Mouse (Mus musculus): ENCODE data around the gene Iqcf5. TPM values are rescaled to one million over a fixed set of nuclear protein-coding genes. Genes with fewer than 3 reads are reported as not detected.

The Iqcf5 gene
- polyA plus RNA-seq, 1 experiment: not detected

GRCm38 (mm10) chr9:106561531-106561930 lies 47.2 kb downstream of the Iqcf5 start, which contains the start of gene Iqcf3:
TSS of gene Iqcf3 (minus strand) at chr9:106561631.
- TF ChIP-seq POLR2A (IDR thresholded peaks at IDR 0.05; ENCODE audit: low read depth, low read length) (no peak), CTCF (IDR thresholded peaks at IDR 0.05; ENCODE audit: borderline replicate concordance, insufficient read depth, low read length) (no peak)
- no peaks in the 10 kb centered on the region for H3K4me1 ChIP-seq (ENCODE audit: control insufficient read depth, insufficient read depth, low read length)
- no peak within 1 kb of the TSS for H3K4me3 ChIP-seq (ENCODE audit: insufficient read depth, low read length)
- H3K27ac ChIP-seq (ENCODE audit: insufficient read depth, low read length): no peak within 1 kb of the TSS

- Histone ChIP-seq H3K4me1 (ENCODE audit: control insufficient read depth, insufficient read depth, low read length) (no peaks in the 10 kb centered on the region), H3K27ac (ENCODE audit: insufficient read depth, low read length) (no peak overlapping the region), H3K4me3 (ENCODE audit: insufficient read depth, low read length) (no peak overlapping the region)
- TF ChIP-seq CTCF (IDR thresholded peaks at IDR 0.05; ENCODE audit: borderline replicate concordance, insufficient read depth, low read length): no peak
- TF ChIP-seq POLR2A (IDR thresholded peaks at IDR 0.05; ENCODE audit: low read depth, low read length): no peak
Observed at GRCm38 (mm10) chr9:106562291-106562690, 47.9 kb downstream of the Iqcf5 start.

GRCm38 (mm10) chr9:106564025-106564424 lies 49.7 kb downstream of the Iqcf5 start:
- H3K27ac ChIP-seq (ENCODE audit: insufficient read depth, low read length): no peak overlapping the region
- H3K4me3 ChIP-seq (ENCODE audit: insufficient read depth, low read length): no peak overlapping the region
- TF ChIP-seq POLR2A (IDR thresholded peaks at IDR 0.05; ENCODE audit: low read depth, low read length): no peak
- no peak for TF ChIP-seq CTCF (IDR thresholded peaks at IDR 0.05; ENCODE audit: borderline replicate concordance, insufficient read depth, low read length)
- H3K4me1 ChIP-seq (ENCODE audit: control insufficient read depth, insufficient read depth, low read length): no peaks in the 10 kb centered on the region

Other genes with a start within 250 kb of the Iqcf5 start
- gene Poc1a, start 233.5 kb upstream of the Iqcf5 start, polyA plus RNA-seq (2011; ENCODE audit: insufficient read length, low read depth, missing spikeins): 9.4 and 12.0 TPM in 2 replicates
- 63.0 and 67.2 TPM in 2 replicates for gene Dusp7, start 145.9 kb upstream of the Iqcf5 start, polyA plus RNA-seq (2011; ENCODE audit: insufficient read length, low read depth, missing spikeins)
- gene Rpl29, start 85.1 kb upstream of the Iqcf5 start, polyA plus RNA-seq (2011; ENCODE audit: insufficient read length, low read depth, missing spikeins): 346 and 369 TPM in 2 replicates
- 14.9 and 16.0 TPM in 2 replicates for gene Acy1, start 76.3 kb upstream of the Iqcf5 start, polyA plus RNA-seq (2011; ENCODE audit: insufficient read length, low read depth, missing spikeins)
- 16.4 and 16.8 TPM in 2 replicates for gene Abhd14b, start 67.1 kb upstream of the Iqcf5 start, polyA plus RNA-seq (2011; ENCODE audit: insufficient read length, low read depth, missing spikeins)
- 29.7 and 31.3 TPM in 2 replicates for gene Abhd14a, start 66.9 kb upstream of the Iqcf5 start, polyA plus RNA-seq (2011; ENCODE audit: insufficient read length, low read depth, missing spikeins)
- gene Pcbp4, start 61.3 kb upstream of the Iqcf5 start, polyA plus RNA-seq (2011; ENCODE audit: insufficient read length, low read depth, missing spikeins): 115 and 119 TPM in 2 replicates
- gene Gpr62, start 48.6 kb upstream of the Iqcf5 start, polyA plus RNA-seq (2011; ENCODE audit: insufficient read length, low read depth, missing spikeins): not detected in 2 replicates
- 28.0 and 34.8 TPM in 2 replicates for gene Rrp9, start 38.6 kb upstream of the Iqcf5 start, polyA plus RNA-seq (2011; ENCODE audit: insufficient read length, low read depth, missing spikeins)
- 99.0 and 131 TPM in 2 replicates for gene Parp3, start 37.6 kb upstream of the Iqcf5 start, polyA plus RNA-seq (2011; ENCODE audit: insufficient read length, low read depth, missing spikeins)
- not detected in 2 replicates for gene Iqcf1, start 14.6 kb upstream of the Iqcf5 start, polyA plus RNA-seq (2011; ENCODE audit: insufficient read length, low read depth, missing spikeins)
- gene Iqcf3, start 47.1 kb downstream of the Iqcf5 start, polyA plus RNA-seq (2011; ENCODE audit: insufficient read length, low read depth, missing spikeins): not detected in 2 replicates
- not detected in 2 replicates for gene Iqcf4, start 56.4 kb downstream of the Iqcf5 start, polyA plus RNA-seq (2011; ENCODE audit: insufficient read length, low read depth, missing spikeins)
- not detected in 2 replicates for gene Iqcf6, start 112.0 kb downstream of the Iqcf5 start, polyA plus RNA-seq (2011; ENCODE audit: insufficient read length, low read depth, missing spikeins)
- not detected in 2 replicates for gene Grm2, start 141.5 kb downstream of the Iqcf5 start, polyA plus RNA-seq (2011; ENCODE audit: insufficient read length, low read depth, missing spikeins)
- 85.2 and 90.1 TPM in 2 replicates for gene Tex264, start 171.4 kb downstream of the Iqcf5 start, polyA plus RNA-seq (2011; ENCODE audit: insufficient read length, low read depth, missing spikeins)

Data from embryonic fibroblast, embryonic 13.5 days (primary cell).